Mouse (Mus musculus) cerebellum, postnatal 10 days (tissue): ENCODE results near the gene Fam120a.

ENCODE experiments used
- DNase-seq, 2 experiments: peaks; one replicate each; pipeline ENCODE4 v3.0.0; 2021; ENCODE audit warnings: mixed read lengths in 2 of 2

Fam120a gene

DNA sequence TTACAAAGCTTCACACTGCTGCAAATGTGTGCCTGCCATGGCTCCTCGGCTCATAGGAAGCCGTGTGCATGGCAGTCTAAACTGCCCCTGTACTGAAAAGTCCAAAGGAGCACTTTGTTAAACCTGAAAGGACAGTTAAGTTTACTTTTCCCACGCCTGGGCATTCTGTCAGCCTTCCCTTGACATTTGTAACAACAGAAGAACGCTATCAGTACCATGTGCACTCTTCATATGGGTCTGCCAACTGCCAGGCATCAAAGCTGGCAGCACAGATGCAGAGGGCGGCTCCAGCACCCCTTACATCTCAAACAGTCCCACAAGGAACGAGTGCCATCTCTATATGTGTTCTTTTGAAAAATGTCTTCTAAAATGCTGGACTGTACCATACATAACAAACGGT lies 56.4 kb downstream of the Fam120a start:
- no peak for DNase-seq

GRCm38 (mm10) chr13:48905458-48905857 lies 62.4 kb downstream of the Fam120a start:
- no peak for DNase-seq

DNA sequence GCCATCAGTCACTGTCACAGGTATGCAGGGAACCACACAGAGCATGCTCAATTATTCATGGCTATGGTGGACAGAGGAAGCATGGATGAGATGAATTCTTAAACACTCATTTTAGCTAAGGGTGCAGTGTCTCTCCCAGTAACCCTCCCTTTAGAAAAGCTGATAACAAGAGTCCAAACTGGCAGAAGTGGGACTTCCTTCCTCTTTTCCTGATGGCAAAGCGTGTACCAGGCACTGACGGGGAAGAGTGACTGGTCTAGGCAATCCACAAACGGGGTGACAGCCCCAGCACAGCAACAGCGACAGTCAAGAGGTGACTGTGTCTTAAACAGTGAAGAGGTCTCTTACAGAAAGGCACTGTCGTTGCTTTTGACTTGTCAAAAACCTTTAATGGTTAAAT lies 72.4 kb downstream of the Fam120a start:
- DNase-seq: no peak

DNA sequence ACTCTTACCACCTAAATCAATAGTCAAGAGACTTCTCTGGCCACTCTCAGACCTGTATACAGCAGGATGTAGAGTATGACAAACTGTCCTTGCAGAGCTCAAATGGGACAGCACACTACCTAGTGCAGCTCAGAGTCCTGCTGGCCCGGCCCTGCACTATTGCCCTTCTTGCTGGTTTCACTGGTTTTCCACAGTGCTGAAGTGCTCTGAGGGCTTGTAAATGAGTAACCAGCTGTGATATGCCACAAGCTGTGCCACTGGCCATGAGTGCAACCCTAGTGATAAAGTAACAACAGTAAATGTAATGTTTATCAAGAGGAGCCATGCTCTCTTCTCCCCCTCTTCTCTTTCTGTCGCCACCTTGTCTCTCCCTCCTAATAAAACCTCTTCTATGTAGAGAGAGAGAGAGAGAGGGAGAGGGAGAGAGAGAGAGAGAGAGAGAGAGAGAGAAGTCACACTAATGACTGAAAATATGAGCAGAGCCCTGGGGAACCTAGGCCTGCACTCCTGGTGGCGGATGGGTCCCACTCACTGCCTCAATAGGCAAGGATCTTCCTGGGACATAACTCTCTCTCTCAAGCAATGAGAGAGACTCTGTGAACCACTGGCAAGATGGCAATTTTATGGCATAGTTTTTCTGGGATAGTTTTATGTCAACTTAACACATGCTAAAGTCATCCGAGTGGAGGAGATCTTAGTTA lies 77.4 kb downstream of the Fam120a start:
- no peak for DNase-seq

DNA sequence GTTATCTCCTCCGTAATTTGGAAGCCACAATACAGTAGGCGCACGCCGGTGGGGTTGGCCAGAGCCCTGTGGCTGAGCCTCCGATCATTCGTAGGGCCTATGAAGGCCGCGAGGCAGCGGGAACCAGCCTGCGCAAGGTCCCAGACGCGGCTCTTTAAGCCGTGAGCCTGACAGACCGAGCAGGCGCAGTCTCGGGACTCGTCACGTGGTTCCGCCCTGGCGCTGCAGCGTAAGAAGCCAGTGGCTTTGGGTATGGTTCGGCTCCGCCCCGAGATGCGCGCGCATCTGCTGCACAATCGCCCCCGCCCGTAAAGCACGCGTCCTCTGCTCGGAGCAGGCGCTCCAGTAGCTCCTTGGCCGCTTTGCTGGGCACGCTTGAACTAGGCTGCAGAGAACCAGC lies 89.3 kb downstream of the Fam120a start:
- DNase-seq: peak; percentile 99 to 100

DNA sequence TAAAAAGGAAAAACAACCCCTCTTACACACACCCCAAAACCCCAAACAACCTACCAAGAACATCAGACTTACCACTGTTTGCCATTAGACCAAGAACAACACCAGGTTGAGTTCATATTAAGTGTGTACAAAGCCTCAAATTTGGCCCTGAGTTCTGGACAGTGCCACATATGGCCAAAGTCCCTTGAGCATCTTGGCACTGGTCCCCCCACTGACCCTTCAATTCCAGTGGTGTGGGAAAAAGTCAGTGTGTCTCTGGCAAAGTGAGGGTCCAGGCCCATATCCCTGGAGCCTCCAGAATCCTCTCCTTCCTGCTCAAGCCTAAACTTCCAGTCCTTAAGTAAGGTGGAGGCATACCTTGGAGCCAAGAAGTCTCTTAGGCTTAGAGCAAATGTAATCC lies 90.0 kb downstream of the Fam120a start:
- peak; percentile 31 to 40 for DNase-seq

DNA sequence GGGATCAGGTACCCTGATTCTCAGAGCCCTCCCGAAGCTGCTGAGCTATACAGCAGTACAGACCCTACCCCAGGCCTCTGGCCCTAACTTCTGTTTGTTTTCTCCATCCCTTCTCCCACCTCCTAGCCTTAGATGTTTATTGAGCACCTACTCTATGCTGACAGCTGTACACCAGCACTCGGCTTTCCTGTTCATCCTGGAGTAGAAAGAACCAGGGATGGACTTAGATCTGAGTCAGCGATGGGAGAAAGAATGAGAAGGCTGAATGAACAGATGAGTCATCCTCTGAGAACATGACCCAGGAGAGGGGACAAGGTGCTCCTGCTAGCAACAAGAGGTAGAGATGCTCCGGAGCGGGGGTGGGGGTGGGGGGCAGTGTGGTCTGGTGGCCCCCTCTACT lies 95.1 kb downstream of the Fam120a start:
- DNase-seq: no peak

DNA sequence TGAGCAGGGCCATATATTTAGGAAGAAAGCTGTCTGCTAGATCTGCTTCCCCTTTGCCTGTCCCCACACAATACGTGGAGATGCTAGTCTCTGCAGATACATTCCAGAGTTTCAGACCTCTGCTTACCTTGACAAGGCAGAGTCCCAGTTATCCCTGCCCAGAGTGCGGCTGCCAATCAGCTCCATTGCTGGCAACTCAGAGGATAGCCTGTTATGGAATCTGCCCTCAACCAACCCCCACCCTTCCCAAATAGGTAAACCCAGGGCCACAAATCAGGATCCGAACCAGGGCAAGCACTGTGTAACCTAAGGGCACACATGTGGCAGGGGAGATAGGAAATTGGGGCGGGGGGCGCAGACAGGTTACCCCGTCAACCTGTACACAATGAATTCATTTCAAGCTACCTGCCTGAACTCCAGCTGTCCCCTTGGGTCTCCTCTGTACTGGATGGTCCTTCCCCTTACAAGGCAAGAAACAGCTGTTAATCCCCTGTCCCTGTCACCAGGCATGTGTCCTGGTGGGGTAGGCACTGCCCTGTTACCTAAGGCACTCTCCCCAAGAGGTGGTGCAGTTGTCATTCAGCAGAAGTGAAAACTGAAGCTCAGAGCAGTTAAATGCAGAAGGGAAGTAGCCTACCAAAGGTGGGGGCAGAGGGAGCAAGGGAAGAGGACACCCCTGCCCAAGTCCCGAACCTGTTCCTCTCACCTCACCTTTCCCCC lies 95.8 kb downstream of the Fam120a start:
- DNase-seq: no peak

DNA sequence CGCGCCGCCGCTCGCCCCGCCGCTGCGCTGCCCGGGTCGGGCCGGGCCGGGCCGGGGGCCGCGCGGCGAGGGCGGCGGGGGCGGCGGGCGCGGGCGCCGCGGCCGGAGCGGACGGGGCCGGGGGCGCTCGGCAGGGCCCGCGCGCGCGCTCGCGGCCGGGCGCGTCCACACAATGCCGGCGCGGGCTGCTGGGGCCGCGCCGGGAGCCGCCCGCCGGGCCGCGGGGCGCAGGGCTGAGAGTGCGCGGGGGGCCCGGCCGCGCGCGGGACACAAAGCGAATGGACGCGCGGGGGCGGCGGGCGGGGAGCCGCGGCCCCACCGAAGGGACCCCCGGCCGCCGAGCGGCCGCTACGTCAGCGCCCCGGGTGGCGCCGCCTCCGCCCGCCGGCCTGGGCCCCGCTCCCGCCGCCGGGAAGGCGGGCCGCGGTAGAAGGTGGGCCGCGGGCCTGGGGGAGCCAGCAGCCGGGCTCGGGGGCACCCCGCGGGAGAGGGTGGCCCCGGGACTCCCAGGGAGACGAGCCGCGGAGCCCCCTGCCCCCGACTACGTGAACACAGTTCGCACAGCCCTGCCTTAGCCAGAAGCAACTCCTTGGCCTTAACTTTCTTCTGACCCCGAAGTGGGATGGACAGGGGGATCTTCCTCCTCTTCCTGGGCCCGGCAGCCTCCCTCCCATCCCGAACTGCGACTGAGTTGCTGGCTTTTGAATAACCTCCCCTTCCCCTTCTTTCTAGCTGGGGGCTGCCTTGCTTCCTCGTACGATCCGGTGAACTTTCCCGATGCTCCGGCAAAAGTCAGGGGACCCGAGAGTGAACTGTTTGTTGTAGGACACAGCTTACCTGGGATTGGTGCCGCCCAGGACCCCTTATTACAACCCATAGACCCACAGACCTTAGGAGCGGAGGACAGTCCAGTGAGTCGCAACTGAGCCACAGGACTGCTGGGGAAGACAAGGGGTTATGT lies 96.8 kb downstream of the Fam120a start, which contains the start of gene Phf2:
Gene Phf2, minus strand, starts transcription at position 349 of the 961 bp plus-strand sequence.
- peak; percentile 58 to 59 for DNase-seq

DNA sequence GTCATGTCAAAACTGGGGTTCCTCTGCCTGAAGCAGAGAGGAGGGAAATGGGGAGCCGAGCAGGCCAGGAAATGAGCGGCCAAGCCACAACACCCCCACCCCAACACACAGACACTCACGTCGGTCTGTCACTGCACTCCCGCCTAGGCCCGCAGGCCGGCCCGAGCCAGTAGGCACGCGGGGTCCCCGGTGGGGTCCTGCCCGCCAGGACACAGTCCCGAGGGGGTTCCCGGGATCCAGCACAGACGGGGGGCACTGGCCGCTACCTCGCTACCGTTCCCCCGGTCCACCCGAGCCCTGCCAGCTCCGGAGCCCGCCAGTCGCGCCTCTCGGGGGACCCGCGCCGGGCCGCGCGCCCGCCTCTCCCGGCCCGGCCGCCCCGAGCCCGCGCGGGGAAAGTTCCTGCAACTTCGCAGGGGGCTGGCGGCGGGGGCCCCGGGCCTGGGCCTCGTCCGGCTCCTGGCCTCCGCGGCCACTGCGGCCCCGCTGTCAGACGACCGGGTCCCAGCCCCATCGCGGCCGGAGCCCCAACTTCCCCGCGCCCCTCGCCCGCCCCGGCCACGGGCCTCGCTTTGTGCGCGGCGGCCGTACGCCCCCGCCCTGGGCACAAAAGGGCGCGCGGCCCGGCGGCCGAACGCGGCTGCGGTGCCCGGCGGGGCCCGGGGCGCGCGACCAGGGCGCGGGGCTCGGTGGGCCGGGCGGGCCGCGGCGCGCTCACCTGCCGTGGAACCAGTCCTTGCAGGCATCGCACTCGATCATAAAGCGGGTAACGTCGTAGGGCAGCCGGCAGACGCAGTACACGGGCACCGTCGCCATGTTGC lies 97.7 kb downstream of the Fam120a start:
- DNase-seq: peak; percentile 63 to 69

DNA sequence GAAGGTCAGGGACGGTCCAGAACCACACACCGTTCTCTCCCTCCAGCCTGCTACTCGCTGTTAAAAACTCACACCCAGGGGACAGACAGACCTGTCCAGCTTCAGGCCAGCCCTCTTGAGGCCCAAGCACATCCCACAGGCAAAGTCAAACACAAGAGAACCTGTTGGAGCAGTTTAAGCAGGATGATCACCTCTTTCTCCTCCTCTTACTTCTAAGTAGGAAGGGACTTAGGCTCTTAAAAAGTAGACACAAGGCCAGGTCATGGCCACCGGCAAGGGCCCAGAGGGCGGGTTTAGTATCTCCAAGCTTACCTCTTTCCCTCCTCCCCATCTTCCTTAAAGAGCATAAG lies 98.2 kb downstream of the Fam120a start:
- no peak for DNase-seq

DNA sequence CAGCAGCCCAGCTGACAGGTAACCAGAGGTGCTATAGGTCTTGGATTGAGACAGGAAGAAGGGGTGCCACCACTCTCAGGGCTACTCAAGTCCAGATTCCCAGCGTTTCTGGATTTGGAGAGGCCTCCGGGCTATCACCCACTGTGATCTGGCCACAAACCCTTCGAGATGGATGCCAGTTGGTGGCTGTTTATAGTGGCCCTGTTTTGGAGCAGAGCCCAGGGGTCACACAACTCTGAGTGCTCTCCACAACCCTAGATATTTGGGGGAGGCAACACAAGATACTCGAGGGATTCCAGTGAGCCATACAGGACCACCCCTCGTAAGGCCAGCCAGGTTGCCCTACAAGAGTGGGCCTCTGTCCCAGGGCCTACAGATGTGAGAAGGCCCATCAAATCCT lies 98.7 kb downstream of the Fam120a start:
- DNase-seq: peak; percentile 52 to 63

GRCm38 (mm10) chr13:48864673-48865356 lies 103.0 kb downstream of the Fam120a start:
- peak in 1 of 2 experiments; percentile 42 for DNase-seq

GRCm38 (mm10) chr13:48863556-48863955 lies 104.3 kb downstream of the Fam120a start:
- DNase-seq: no peak

- DNase-seq: no peak
Observed at GRCm38 (mm10) chr13:48861913-48862312, 105.9 kb downstream of the Fam120a start.

DNA sequence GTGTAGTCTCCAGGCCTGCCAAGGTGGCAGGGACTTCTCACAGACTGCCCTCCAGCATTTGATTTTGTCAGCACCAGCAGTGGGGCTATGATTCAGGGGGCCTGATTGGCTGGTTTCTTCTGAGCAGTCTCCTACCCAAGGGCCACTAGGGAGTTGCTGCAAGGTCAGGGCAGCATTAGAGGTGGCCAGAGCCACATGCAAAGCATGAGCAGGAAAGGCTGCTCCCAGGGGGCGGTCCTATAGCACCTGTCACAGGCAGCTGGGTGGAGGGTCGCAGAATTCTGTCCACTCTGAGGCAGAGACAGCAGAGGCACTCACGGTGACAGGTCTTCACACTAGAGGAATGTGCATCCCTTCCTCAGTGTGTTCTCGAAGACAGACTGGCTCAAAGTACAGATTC lies 109.0 kb downstream of the Fam120a start:
- DNase-seq: no peak

GRCm38 (mm10) chr13:48858054-48858453 lies 109.8 kb downstream of the Fam120a start:
- no peak for DNase-seq

DNA sequence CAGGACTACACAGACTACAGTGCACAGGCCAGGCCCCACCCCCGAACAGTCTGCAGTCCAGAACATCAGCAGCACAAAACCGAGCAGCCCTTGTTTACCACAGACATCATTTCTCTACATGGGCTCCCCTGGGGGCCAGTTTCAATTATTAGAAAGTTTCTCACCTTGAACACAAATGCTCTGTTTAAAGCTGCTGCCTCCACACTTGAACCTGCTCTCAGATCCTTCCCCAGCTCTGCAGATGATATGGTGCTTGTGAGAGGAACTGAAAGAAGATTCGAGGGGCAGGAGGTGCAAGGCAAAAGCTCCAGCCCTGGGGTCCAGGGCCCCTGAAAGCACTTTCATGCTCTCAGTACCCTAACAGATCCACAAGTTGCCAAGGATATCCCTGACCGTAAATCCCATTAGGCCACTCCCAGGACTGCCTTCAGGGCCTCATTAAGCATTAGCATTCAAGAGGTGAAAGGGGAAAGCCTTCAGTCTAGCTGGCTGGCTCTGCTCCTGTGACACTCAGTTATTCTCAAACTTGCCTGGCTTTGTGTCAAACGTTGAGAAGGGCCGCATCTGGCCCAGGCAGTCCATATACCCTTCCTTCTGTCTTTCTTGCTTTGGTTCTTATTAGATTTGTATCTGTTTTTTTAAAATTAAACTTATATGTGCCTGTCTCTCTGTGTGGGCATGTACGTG lies 110.4 kb downstream of the Fam120a start:
- no peak for DNase-seq

DNA sequence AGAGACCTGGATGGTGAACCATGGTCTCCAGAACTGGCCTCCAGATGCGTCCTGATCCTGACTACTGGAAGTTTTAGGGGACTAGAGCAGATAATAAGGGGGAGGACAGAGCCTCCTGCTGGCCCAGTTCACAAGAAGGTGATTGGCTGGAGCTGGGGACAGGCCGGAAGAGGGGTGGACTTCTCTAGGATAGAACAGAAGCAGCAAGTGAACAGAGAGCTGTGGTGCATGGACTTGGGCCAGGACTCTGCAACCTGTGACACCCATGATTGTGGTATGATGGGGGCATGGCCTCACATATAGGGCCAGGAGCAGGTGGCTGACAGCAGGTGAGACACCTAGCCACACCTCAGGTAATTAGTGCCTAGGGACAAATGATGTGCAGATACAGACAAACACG lies 113.9 kb downstream of the Fam120a start:
- DNase-seq: no peak

- no peak for DNase-seq
Observed at GRCm38 (mm10) chr13:48853475-48853874, 114.3 kb downstream of the Fam120a start.

- peak in 1 of 2 experiments; percentile 56 for DNase-seq
Observed at GRCm38 (mm10) chr13:48852859-48853258, 115.0 kb downstream of the Fam120a start.
